Mouse (Mus musculus): Measurements from ENCODE around the gene Fbxo2.
"Not testable (repeated sequence)": the region's sequence is repeated elsewhere in the genome, so short reads cannot be mapped to it uniquely, and the experiment has no call there.

Fbxo2 gene

DNA sequence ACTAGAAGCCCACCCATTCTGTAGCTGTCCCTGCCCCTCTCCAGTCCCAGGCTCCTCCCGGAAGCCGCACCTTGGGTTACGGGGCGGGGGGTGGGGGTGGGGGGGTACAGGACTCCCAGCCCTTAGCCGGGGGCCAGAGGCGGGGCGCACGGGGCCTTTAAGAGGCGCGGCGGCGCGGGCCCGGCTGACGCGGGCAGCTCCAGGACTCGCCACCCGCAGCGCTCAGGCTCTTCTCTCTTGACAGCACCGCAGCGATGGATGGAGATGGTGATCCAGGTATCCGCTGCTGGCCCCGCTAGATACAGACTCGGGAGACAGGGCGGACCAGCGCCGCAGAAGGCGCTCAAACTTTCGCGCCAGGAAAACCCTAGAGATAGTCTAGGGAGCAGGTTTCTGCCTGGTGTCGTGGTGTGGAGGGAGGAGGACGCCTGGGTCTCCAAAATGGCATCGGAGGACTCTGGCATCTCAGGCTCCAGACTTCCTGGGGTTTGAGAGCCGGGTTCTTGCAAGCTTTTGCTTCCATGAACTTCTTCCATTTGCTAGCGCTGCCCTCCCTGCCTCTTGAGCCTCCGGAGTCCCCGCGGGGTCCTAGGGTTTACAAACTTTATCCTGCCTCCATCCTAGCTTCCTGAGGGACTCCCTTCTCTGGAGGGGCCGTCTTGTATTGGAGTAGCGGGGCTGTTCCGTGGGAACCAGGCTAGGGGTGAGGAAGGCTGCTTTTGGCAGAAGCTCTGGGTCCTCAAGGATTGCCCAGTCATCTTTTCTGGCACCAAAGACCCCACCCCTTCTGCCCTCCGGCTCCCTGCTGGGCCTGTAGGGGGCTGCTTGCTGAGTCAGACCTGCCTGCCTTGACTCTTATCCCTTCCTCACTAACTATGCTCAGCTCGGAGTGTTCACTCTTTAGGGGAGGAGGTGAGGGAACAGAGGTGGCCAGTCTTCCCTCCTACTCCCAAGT is at the start of gene Fbxo2, which contains the start of gene Fbxo44:
Gene Fbxo2, plus strand, starts transcription at position 186 of the 955 bp plus-strand sequence.
Gene Fbxo44, minus strand, starts transcription at position 47 of the 955 bp plus-strand sequence.
- DNase-seq (ENCODE audit: low spot score), result no peak

DNA sequence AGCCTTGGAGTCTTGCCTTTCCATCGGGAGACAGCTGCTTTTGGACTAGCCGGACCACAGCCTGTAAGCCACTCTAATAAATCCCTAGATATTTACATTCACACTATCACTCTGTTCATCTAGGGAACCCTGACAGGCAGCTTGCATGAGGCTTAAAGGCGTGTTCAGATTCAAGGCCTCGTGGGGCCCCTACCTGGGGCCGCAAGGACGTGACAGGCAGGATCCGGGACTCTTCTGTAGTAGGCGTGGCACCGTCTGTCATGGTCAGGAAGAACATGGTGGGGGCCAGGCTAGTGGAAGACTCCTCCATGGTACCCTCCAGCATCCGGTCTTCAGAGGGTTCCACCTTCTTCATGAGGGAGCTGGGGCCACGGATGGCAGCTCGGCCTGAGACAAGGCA is 47.9 kb upstream of the Fbxo2 start:
- DNase-seq (ENCODE audit: low spot score), result no peak

DNA sequence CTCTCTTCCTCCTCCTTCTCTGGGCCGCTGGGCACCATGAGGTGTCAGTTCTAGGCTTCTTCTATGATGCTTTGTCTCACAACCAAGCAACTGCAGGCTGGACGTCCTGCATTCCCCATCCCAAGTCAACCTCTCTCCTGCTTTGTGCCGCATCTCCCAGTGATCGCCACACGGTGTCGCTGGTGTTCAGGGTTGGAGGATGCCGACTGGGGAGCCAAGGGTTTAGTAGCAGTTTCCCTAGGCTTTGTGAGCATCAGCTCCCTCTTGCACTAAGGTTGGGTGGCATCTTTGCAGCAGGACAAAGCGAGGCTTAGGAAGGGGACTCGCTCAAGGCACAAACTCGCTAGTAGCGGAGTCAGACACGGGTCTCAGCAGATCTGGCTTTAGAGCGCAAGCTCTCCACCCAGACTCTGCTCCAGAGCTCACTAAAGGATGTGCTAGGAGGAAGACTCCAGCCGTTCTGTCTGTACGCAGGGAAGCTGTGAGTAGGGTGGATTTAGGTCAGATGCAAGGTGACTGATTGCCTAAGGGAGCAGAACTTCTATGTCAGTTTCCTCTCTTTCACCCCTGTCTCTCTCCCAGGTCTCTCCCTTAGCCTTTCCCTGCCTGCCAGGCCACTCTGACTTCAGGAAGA is 45.5 kb upstream of the Fbxo2 start:
- peak; percentile 67 for DNase-seq (ENCODE audit: low spot score)

DNA sequence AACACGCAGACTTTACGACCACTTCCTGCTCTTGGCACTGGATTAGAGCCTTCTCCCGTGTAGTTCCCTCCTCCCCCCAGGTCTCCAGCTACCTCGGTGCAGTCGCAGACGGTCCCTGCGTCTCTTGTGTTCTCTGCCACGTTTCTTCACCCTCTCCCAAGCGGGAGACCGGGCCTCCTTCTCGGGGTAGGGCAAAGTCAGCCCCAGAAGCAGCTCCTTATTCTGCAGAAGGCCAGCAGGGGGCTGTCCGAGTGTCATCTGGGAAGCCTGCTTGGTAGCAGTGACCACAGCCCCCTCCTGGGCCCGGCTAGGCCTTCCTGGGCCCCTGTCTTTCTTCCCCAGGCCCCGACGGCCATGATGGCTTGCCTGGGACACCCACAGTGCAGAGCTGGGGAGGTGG is 45.0 kb upstream of the Fbxo2 start:
- DNase-seq (ENCODE audit: low spot score), result no peak

DNA sequence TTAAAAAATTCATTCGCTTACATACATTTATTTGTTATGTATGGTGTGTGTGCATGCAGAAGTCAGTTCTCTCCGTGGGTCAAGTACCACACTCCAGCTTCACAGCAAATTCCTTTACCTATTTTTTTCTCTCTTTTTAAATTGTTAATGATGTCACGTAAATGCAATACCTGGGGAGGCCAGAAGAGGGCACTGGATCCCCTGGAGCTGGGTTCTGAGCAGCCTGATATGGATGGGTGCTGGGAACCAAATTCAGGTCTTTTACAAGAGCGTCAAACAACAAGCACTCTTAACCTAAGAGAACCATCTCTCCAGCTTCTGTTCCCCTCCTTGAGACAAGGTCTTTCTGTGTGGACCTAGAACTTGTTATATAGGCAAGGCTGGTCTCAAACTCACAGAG is 43.8 kb upstream of the Fbxo2 start:
- no peak for DNase-seq (ENCODE audit: low spot score)

DNA sequence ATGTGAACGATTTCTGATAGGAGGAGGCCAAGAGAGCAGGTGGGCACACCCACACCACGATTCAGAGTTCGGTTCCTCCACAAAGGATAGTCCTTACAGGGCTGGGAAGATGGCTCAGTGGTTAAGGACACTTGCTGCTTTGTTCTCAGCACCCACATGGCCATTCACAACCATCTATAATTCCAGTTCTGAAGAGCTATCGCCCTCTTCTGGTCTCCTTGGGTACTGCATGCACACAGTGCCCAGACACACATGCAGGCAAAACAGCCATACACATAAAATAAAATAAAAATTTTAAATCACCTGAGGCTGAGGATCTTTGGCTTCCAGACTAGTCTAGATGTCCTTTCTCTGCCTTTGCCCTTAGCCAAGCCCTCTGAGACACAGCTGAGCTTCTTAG is 43.0 kb upstream of the Fbxo2 start:
- no peak for DNase-seq (ENCODE audit: low spot score)

DNA sequence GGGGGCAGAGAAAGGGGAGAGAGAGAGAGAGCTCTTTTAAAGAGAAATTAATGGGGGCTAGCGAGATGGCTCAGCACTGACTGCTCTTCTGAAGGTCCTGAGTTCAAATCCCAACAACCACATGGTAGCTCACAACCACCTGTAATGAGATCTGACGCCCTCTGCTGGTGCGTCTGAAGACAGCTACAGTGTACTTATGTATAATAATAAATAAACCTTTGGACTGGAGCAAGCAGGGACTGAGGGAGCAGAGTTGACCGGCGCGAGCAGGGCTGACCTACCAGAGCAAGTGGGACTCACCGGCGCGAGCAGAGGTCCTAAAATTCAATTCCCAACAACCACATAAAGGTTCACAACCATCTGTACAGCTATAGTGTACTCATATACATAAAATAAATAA is 40.8 kb upstream of the Fbxo2 start:
- DNase-seq (ENCODE audit: low spot score), result not testable (repeated sequence)

DNA sequence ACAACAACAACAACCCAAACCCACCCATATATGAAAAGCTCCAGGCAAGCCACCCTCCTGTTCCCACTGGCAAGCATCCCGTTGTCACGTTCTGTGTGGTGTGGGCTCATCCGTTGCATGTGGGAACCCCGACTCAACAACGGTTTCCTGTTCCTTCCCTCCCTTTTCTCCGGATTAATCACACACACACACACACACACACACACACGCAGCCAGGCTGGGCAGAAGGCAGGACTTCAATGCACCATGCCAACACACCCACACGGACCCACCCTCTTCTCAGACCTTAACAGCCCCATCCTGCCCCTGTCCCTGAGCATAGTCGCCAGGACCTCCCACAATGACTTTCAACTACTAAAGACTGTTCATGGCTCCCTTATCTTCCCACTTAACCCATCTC is 39.9 kb upstream of the Fbxo2 start:
- DNase-seq (ENCODE audit: low spot score), result no peak

DNA sequence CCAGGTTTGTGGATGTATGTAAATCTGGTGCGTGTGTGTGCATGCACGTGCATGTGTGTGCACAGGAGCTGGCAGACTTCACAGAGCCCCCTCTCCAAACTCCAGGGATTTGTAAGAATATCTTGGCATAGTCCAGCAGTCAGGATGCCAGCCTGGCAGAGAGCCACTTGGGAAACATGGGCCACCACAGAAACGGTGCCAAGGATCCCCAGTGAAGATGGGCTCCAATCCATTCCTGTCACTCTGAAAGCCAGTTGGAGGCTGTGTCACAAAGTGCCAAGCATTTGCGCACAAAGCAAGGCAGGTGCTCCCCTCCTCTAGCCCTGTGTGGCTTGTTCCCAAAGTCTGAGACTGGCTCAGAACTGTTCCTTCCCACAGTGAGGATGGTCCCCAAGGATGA is 39.1 kb upstream of the Fbxo2 start:
- DNase-seq (ENCODE audit: low spot score), result no peak

DNA sequence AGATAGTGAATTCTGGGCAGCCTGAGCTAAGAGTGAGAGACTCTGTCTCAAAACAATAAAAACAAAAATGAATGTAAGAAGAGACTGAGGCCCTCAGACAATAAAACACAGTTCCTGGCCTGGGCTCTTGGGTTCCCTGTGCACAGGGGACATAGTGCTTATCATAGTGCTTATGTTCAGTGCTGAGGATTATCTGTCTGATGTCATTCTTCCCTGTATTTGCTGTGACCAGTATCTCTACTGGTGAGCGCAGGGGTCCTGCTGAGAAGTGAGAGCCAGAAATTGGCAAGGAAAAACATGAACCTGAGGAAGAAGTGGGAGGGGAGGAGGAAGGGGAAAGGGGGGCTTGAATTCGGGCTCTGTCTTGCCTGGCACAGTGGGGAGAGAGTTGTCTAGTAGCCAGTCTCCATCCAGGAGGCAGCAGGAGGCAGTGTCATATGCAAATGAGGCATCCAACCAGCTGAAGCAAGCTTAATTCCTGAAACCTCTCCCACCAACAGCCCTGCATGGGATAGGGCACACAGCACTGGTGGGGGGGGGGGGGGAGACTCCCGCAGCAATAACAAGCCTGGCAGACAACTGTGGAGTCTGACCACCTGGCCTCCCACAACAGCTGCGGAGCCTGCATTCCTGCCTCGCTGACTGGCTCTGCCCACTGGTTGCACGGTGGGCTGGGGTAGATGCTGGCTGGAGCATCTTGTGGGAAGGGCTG is 38.3 kb upstream of the Fbxo2 start:
- no peak for DNase-seq (ENCODE audit: low spot score)

DNA sequence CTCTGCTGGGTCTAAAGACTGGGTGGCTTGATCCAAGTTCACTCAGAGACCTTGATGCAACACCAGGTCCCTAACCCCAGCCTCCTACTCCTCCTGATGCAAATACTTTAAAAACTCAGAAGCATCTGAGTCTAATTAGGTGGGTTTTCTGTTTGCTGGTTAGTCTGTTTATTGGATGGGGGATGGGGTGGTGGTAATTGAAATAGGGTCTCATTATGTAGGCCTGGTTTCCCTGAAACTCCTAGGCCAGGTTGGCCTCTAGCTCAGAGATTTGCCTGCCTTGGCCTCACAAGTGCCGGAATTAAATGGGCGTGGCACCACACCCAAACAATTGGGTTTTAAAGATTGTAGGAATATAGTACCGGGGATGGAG is 37.7 kb upstream of the Fbxo2 start:
- DNase-seq (ENCODE audit: low spot score), result no peak

DNA sequence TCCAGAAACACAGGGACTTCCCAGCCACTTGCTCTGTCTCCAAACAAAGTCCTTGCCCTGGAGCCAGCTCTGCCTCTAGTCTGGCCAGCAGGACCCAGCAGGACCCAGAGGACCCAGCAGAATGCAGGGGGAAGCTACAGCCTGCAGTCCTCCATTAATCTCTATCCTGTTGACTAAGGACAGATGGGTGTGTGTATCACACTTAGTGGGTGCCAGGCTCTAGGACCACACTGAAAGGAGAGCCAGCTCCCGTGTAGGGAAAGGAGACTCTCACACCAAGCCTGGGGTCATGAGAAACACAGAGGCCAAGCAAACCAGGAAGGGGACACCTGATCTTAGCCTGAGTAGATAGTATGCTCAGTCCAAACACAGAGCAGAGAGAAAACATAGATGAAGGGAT is 32.2 kb upstream of the Fbxo2 start:
- no peak for DNase-seq (ENCODE audit: low spot score)

DNA sequence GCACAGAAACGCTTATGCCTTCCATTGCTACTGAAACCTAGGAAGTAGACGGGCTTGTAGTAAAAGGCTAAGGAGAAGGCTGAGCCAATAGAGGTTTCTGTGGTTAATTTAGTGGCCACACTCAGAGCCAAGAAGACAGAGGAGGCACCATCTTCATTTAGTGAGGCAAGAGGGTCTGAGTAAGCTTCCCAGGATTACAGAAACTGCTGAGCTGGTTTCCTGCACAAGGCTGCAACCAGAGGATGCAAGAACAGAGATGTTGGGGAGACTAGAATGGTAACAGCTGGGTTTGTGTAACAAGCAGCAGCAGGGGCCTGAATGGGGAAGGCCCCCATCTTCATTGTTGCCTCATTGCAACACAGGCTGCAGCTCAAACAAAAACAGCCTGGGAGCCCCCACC is 31.7 kb upstream of the Fbxo2 start:
- no peak for DNase-seq (ENCODE audit: low spot score)

DNA sequence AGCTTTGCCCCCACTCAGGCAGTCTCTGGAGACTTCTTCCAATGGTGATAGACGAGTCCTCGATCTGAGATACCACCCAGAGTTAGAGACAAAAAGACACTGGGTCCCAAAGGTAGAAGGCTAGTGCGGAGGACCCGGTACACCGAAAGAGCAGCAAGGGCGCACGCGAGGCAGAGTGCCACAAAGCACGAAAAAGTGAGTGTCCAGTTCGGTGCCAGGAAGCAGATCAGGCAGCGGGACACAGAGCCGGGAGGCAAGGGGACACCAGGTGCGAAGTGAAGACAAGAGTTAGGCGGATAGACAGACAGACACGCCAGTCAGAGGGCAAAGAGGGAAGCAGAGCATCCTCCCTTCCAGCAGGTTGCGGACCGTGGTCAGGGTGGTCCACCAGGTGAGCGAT is 30.3 kb upstream of the Fbxo2 start, which contains the start of gene Mad2l2:
Gene Mad2l2, plus strand, starts transcription at position 252 of the 400 bp plus-strand sequence.
- DNase-seq (ENCODE audit: low spot score), result no peak

DNA sequence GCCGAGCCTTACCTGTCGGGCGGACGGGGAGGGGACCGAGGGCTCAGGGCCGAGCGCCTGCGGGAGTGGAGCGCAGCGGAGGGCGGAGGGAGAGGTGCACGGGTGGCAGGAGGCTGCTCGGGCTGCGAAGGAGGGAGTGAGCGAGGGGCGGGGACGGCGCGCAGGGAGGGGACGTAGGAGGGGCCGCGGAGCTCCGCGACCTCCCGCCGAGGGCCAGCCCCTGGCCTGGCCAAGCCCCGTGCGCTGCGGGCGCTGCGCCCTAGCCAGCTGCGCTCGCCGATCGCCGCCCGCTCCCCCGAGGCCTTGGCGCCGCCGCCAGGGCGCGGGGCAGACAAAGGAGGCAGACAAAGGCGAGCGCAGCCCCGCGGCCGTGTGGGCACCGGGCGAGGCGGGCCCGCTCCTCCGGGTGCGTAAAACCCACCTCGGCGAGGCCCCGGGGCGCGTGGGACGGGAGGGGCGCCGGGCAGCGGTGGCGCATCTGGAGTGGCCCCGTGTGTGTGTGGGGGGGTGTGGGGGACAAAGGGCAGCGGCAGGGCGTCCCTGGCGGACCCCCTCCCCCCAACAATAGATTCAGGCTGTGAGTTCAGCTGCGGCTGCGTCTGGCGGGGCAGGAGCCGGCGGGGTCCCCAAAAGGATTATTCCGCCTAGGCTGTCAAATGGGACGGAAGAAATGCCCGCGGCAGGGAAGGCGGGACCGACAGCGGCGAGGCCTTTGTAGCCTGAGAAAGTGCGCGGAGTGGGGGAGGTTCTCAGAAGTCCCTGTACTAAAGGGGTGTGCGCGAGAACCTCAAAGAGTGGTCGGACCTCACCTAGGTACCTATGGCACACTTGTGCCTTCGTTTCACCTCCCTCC is 29.6 kb upstream of the Fbxo2 start, which contains the start of gene Draxin:
Gene Draxin, minus strand, starts transcription at position 138 of the 853 bp plus-strand sequence.
- DNase-seq (ENCODE audit: low spot score), result no peak

DNA sequence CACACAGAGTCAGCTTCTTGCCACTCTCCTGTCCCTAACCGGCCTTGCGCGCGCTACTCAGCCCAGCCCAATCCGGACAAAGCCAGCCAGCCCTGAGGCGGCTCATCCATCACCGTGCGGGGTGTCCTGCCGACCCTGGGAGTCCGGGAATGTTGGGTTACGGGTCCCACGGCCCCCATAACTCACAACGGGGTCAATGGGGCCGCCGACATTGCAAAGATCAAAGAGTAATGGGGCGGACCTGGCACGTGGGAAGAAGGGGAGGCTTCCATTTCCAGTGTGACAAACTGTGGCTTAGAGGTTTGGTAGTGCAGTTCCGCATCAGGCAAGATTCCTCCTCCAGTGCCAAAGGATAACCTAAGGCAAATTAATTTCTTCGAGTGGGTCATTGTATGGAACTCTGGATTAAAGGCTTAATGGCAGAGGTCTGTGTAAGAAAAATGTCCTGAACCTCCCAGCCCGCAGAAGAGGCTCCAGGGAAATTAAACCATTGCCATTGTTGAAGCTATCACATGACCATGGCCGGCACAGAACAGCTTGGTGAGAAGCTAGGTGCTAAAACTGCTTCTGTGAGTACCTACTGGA is 28.8 kb upstream of the Fbxo2 start:
- DNase-seq (ENCODE audit: low spot score), result no peak

DNA sequence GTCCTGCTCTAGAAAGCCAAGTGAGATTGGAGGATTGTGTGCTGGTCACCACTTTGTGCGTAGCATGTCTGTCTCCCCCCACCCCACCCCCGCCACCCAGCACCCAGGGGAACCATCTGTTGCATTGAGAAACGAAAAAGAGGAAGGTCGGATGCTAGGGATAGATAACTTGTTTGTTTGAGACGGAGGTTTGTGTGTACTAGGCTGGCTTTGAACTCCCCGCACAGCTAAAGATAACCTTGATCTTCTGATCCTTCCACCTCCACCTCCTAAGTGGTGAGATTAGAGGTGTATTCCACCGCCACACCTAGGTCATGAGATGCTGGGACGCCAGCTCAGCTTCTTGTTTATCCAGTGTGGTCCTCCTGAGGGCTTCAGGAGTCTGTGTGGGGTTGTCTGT is 25.4 kb upstream of the Fbxo2 start:
- DNase-seq (ENCODE audit: low spot score), result no peak

DNA sequence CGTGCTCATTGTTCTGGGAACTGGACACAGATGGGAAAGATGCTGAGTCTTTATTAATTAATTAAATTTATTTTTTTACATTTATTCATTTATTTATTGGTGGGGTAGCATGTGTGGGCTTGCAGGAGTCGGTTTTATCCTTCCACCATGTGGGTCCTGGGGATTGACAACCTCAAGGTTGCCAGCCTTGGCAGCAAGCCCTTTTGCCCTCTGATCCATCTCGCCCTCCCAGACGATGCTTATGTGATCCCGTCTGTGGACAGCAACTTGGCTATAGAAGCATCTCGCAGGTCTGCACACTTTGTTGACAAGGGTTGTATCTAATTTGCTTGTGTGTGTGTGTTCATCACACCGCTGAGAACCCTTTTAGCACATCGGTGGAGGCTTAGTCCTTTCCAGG is 22.9 kb upstream of the Fbxo2 start:
- no peak for DNase-seq (ENCODE audit: low spot score)

DNA sequence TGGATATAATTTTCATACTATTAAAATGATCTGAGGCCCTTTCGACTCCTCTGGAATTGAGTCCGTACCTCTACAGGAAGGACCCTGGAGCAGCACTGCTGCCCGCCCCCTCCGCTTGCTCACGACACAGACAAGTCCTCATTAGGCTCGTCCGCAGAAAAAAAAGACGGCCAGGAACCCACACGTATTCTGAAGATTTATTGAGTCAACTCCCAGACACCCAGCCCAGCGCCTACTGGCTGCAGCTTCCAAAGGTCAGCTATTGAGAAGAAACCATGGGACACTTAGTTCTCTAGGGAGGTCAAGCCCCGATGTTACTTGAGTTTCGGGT is 20.7 kb upstream of the Fbxo2 start:
- no peak for DNase-seq (ENCODE audit: low spot score)

DNA sequence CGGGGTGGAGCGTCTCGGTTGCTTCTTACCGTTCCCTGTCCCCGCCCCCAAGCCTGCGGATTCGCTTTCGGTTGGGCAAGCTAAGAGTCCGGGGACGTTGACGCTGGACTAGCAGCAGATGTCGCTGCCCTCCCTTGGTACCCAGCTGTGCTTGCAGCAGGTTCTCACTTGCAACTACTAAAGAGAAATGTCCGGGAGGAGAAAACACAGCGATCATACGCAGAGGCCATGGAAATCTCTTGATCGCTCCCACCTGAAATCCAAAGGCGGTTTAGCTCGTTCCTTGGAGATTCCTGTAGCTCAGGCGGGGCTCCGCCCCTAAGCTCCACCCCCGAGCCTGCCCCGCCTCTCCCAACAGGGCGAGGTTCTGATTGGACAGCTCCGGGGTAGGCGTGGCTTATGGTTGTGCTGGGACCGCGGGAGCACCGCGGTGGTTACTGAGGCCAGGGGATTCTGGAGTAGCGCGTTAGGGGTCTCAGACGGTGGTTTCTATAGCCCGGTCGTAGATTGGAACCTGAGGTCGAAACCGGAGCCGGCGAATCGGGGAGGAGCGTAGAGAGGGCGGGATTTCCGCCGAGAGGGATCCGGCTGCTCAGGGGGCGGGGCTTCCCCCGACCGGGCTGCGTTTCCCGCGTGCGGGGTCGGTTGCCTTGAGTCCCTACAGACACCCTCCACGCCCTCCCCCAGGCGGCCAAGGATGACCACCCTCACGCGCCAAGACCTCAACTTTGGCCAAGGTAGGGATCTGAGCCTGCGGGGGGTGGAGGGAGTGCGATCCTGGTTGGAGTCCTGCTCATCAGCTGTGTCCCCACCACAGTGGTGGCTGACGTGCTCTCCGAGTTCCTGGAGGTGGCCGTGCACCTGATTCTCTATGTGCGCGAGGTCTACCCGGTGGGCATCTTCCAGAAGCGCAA is 20.1 kb upstream of the Fbxo2 start:
- DNase-seq (ENCODE audit: low spot score), result peak; percentile 91
